Mouse (Mus musculus): Measurements from ENCODE around the gene Jag1. TPM values are rescaled to one million over a fixed set of nuclear protein-coding genes. Genes with fewer than 3 reads are reported as not detected.

The Jag1 gene
- polyA plus RNA-seq, 1 experiment from 2014 or later = 6.5 TPM

GRCm38 (mm10) chr2:137117321-137117690, 862 bp upstream of the Jag1 start:
- Histone ChIP-seq H3K4me3 (ENCODE audit: low read depth, low read length) (peak overlapping the region; percentile 58), H3K9ac (ENCODE audit: low read length) (peak overlapping the region; percentile 75), H3K4me1 (ENCODE audit: control insufficient read depth, insufficient read depth, low read length) (peaks cover 14% of the 10 kb centered on the region; the same call in 1 of the 2 replicates), H3K9me3 (replicated peaks; ENCODE audit: control insufficient read depth, low read length) (no peaks in the 10 kb centered on the region), H3K27ac (ENCODE audit: low read depth, low read length) (peak overlapping the region; percentile 84), H3K36me3 (ENCODE audit: control insufficient read depth, insufficient read depth, low read length) (no peaks in the 10 kb centered on the region), H3K4me2 (ENCODE audit: low read length) (peak overlapping the region; percentile 98), H3K27me3 (replicated peaks; ENCODE audit: control insufficient read depth, insufficient read depth, low read length) (0 out of 2 replicates have a peak, but pooled peaks cover 9% of the 10 kb centered on the region)
- under 1% methylated on average over 33 of the region's 33 CpGs for WGBS
- DNase-seq (ENCODE audit: low spot score) (peak; percentile 82), ATAC-seq (peak; percentile 57)

GRCm38 (mm10) chr2:137116675-137117320, 354 bp upstream of the Jag1 start:
- H3K4me2 ChIP-seq (ENCODE audit: low read length) = peak overlapping the region; percentile 98
- H3K4me1 ChIP-seq (ENCODE audit: control insufficient read depth, insufficient read depth, low read length) = peaks cover 14% of the 10 kb centered on the region; the same call in 1 of the 2 replicates
- peak overlapping the region; percentile 84 for H3K27ac ChIP-seq (ENCODE audit: low read depth, low read length)
- H3K9ac ChIP-seq (ENCODE audit: low read length) = peak overlapping the region; percentile 75
- 0 out of 2 replicates have a peak, but pooled peaks cover 9% of the 10 kb centered on the region for H3K27me3 ChIP-seq (replicated peaks; ENCODE audit: control insufficient read depth, insufficient read depth, low read length)
- WGBS = under 1% methylated on average over 57 of the region's 61 CpGs
- no peaks in the 10 kb centered on the region for H3K9me3 ChIP-seq (replicated peaks; ENCODE audit: control insufficient read depth, low read length)
- peak overlapping the region; percentile 58 for H3K4me3 ChIP-seq (ENCODE audit: low read depth, low read length)
- DNase-seq (ENCODE audit: low spot score) (peak; percentile 97), ATAC-seq (peak; percentile 73)
- no peaks in the 10 kb centered on the region for H3K36me3 ChIP-seq (ENCODE audit: control insufficient read depth, insufficient read depth, low read length)

GRCm38 (mm10) chr2:137115241-137116024, 1.0 kb downstream of the Jag1 start:
- peak overlapping the region; percentile 46; the same call in 1 of the 2 replicates for H3K27ac ChIP-seq (ENCODE audit: low read depth, low read length)
- no peaks in the 10 kb centered on the region for H3K9me3 ChIP-seq (replicated peaks; ENCODE audit: control insufficient read depth, low read length)
- peak overlapping the region; percentile 98 for H3K4me2 ChIP-seq (ENCODE audit: low read length)
- H3K4me3 ChIP-seq (ENCODE audit: low read depth, low read length) = peak overlapping the region; percentile 58
- peak; percentile 26 for DNase-seq (ENCODE audit: low spot score)
- ATAC-seq = no peak
- no peaks in the 10 kb centered on the region for H3K36me3 ChIP-seq (ENCODE audit: control insufficient read depth, insufficient read depth, low read length)
- peak overlapping the region; percentile 75 for H3K9ac ChIP-seq (ENCODE audit: low read length)
- 0 out of 2 replicates have a peak, but pooled peaks cover 9% of the 10 kb centered on the region for H3K27me3 ChIP-seq (replicated peaks; ENCODE audit: control insufficient read depth, insufficient read depth, low read length)
- 0% methylated on average over 40 of the region's 40 CpGs for WGBS
- peaks cover 20% of the 10 kb centered on the region for H3K4me1 ChIP-seq (ENCODE audit: control insufficient read depth, insufficient read depth, low read length)

- Histone ChIP-seq H3K27me3 (replicated peaks; ENCODE audit: control insufficient read depth, insufficient read depth, low read length) (0 out of 2 replicates have a peak, but pooled peaks cover 9% of the 10 kb centered on the region), H3K4me2 (ENCODE audit: low read length) (peak overlapping the region; percentile 98), H3K4me1 (ENCODE audit: control insufficient read depth, insufficient read depth, low read length) (peaks cover 29% of the 10 kb centered on the region), H3K27ac (ENCODE audit: low read depth, low read length) (peak overlapping the region; percentile 27; the same call in 1 of the 2 replicates), H3K9me3 (replicated peaks; ENCODE audit: control insufficient read depth, low read length) (no peaks in the 10 kb centered on the region), H3K36me3 (ENCODE audit: control insufficient read depth, insufficient read depth, low read length) (no peaks in the 10 kb centered on the region), H3K9ac (ENCODE audit: low read length) (peak overlapping the region; percentile 75), H3K4me3 (ENCODE audit: low read depth, low read length) (peak overlapping the region; percentile 58)
- peak; percentile 53 for ATAC-seq
- WGBS = 0% methylated on average over 46 of the region's 51 CpGs
- DNase-seq (ENCODE audit: low spot score) = peak; percentile 86
These were observed 2.0 kb downstream of the Jag1 start for GRCm38 (mm10) chr2:137114248-137115096.

GRCm38 (mm10) chr2:137113288-137114061, 3.0 kb downstream of the Jag1 start:
- under 1% methylated on average over 12 of the region's 12 CpGs for WGBS
- Histone ChIP-seq H3K27me3 (replicated peaks; ENCODE audit: control insufficient read depth, insufficient read depth, low read length) (0 out of 2 replicates have a peak, but pooled peaks cover 9% of the 10 kb centered on the region), H3K27ac (ENCODE audit: low read depth, low read length) (no peak overlapping the region), H3K9me3 (replicated peaks; ENCODE audit: control insufficient read depth, low read length) (no peaks in the 10 kb centered on the region), H3K36me3 (ENCODE audit: control insufficient read depth, insufficient read depth, low read length) (no peaks in the 10 kb centered on the region), H3K4me3 (ENCODE audit: low read depth, low read length) (peak overlapping the region; percentile 58), H3K9ac (ENCODE audit: low read length) (peak overlapping the region; percentile 75), H3K4me1 (ENCODE audit: control insufficient read depth, insufficient read depth, low read length) (peaks cover 34% of the 10 kb centered on the region), H3K4me2 (ENCODE audit: low read length) (peak overlapping the region; percentile 98)
- ATAC-seq (no peak), DNase-seq (ENCODE audit: low spot score) (peak; percentile 36)

GRCm38 (mm10) chr2:137110214-137110898, 6.1 kb downstream of the Jag1 start:
- WGBS = under 1% methylated on average over 4 of the region's 4 CpGs
- DNase-seq (ENCODE audit: low spot score) = peak; percentile 44
- H3K27ac ChIP-seq (ENCODE audit: low read depth, low read length) = no peak overlapping the region
- ATAC-seq = peak; percentile 6; the same call in 1 of the 2 replicates
- H3K4me3 ChIP-seq (ENCODE audit: low read depth, low read length) = no peak overlapping the region
- H3K4me2 ChIP-seq (ENCODE audit: low read length) = peak overlapping the region; percentile 24; the same call in 1 of the 2 replicates
- no peaks in the 10 kb centered on the region for H3K9me3 ChIP-seq (replicated peaks; ENCODE audit: control insufficient read depth, low read length)
- H3K27me3 ChIP-seq (replicated peaks; ENCODE audit: control insufficient read depth, insufficient read depth, low read length) = 0 out of 2 replicates have a peak, but pooled peaks cover 9% of the 10 kb centered on the region
- peaks cover 42% of the 10 kb centered on the region for H3K4me1 ChIP-seq (ENCODE audit: control insufficient read depth, insufficient read depth, low read length)
- H3K9ac ChIP-seq (ENCODE audit: low read length) = no peak overlapping the region
- no peaks in the 10 kb centered on the region for H3K36me3 ChIP-seq (ENCODE audit: control insufficient read depth, insufficient read depth, low read length)

GRCm38 (mm10) chr2:137109321-137110213, 6.9 kb downstream of the Jag1 start:
- 0 out of 2 replicates have a peak, but pooled peaks cover 5% of the 10 kb centered on the region for H3K27me3 ChIP-seq (replicated peaks; ENCODE audit: control insufficient read depth, insufficient read depth, low read length)
- ATAC-seq (peak; percentile 76), DNase-seq (ENCODE audit: low spot score) (peak; percentile 84)
- H3K4me3 ChIP-seq (ENCODE audit: low read depth, low read length) = no peak overlapping the region
- H3K4me1 ChIP-seq (ENCODE audit: control insufficient read depth, insufficient read depth, low read length) = peaks cover 38% of the 10 kb centered on the region
- peak overlapping the region; percentile 24 for H3K4me2 ChIP-seq (ENCODE audit: low read length)
- no peak overlapping the region for H3K9ac ChIP-seq (ENCODE audit: low read length)
- no peaks in the 10 kb centered on the region for H3K9me3 ChIP-seq (replicated peaks; ENCODE audit: control insufficient read depth, low read length)
- H3K27ac ChIP-seq (ENCODE audit: low read depth, low read length) = no peak overlapping the region
- 9% methylated on average over 15 of the region's 15 CpGs for WGBS
- H3K36me3 ChIP-seq (ENCODE audit: control insufficient read depth, insufficient read depth, low read length) = no peaks in the 10 kb centered on the region
